Mouse (Mus musculus) retina, postnatal 1 day (tissue): Measurements from ENCODE around the gene Fam57a.
A peak's percentile ranks its signal among the peaks of the same experiment; 100 is the strongest.

Source experiments
- DNase-seq: peaks from one replicate; pipeline ENCODE4 v3.0.0-alpha.2; 2012

Fam57a gene

GRCm38 (mm10) chr11:76179495-76180145 is at the start of gene Fam57a, which contains the start of gene Vps53:
Gene Fam57a, plus strand, starts transcription at chr11:76179671.
Gene Vps53, minus strand, starts transcription at chr11:76179647.
- peak; percentile 94 for DNase-seq

- DNase-seq, result no peak
These were observed 48.6 kb upstream of the Fam57a start for GRCm38 (mm10) chr11:76130859-76131258.

GRCm38 (mm10) chr11:76135641-76136437 is 43.6 kb upstream of the Fam57a start:
- no peak for DNase-seq

- no peak for DNase-seq
These were observed 41.5 kb upstream of the Fam57a start for GRCm38 (mm10) chr11:76137996-76138395.

- DNase-seq, result no peak
These were observed 35.1 kb upstream of the Fam57a start for GRCm38 (mm10) chr11:76144386-76144785.

- DNase-seq, result no peak
These were observed 34.3 kb upstream of the Fam57a start for GRCm38 (mm10) chr11:76145169-76145568.

- no peak for DNase-seq
These were observed 33.1 kb upstream of the Fam57a start for GRCm38 (mm10) chr11:76146187-76147010.

- peak; percentile 13 for DNase-seq
These were observed 31.1 kb upstream of the Fam57a start for GRCm38 (mm10) chr11:76148055-76149008.

GRCm38 (mm10) chr11:76150980-76151379 is 28.5 kb upstream of the Fam57a start:
- DNase-seq, result no peak

- no peak for DNase-seq
These were observed 26.1 kb upstream of the Fam57a start for GRCm38 (mm10) chr11:76153236-76153951.

- DNase-seq, result no peak
These were observed 25.3 kb upstream of the Fam57a start for GRCm38 (mm10) chr11:76154200-76154599.

GRCm38 (mm10) chr11:76154861-76155260 is 24.6 kb upstream of the Fam57a start:
- no peak for DNase-seq

- DNase-seq, result no peak
These were observed 21.1 kb upstream of the Fam57a start for GRCm38 (mm10) chr11:76158375-76158774.

GRCm38 (mm10) chr11:76160251-76160650 is 19.2 kb upstream of the Fam57a start:
- DNase-seq, result no peak

GRCm38 (mm10) chr11:76166657-76167056 is 12.8 kb upstream of the Fam57a start:
- no peak for DNase-seq

- peak; percentile 78 for DNase-seq
These were observed 12.2 kb upstream of the Fam57a start for GRCm38 (mm10) chr11:76167079-76167765.

GRCm38 (mm10) chr11:76168976-76169375 is 10.5 kb upstream of the Fam57a start:
- no peak for DNase-seq

GRCm38 (mm10) chr11:76170207-76170606 is 9.3 kb upstream of the Fam57a start:
- peak; percentile 61 for DNase-seq

GRCm38 (mm10) chr11:76178726-76179494 is 561 bp upstream of the Fam57a start:
- peak; percentile 72 for DNase-seq

GRCm38 (mm10) chr11:76180146-76180540 is 672 bp downstream of the Fam57a start:
- DNase-seq, result no peak
